Mouse (Mus musculus) liver, postnatal 0 days (tissue): ENCODE results near the gene Aqp2. TPM values are rescaled to one million over a fixed set of nuclear protein-coding genes. Genes with fewer than 3 reads are reported as not detected.

Experiments
- ATAC-seq: fragments of 200-750 bp; cut with Nextera tagmentation; 2 replicates; pipeline ENCODE4 v1.8.0; 2017; ENCODE audit warnings: mild to moderate bottlenecking, moderate library complexity
- DNase-seq: peaks from one replicate; pipeline ENCODE4 v3.0.0-alpha.2; 2016
- H3K27ac ChIP-seq: fragments of 300-500 bp; sonication (generic); 2 replicates; pipeline ENCODE4 v1.5.1; 2014; ENCODE audit warnings: antibody characterized with exemption, moderate library complexity, mild to moderate bottlenecking, low read depth
- H3K27me3 ChIP-seq: fragments of 300-500 bp; sonication (generic); 2 replicates; pipeline ENCODE4 v1.6.1; 2014; ENCODE audit warnings: low read length, control low read depth, mixed read lengths; ENCODE audit not compliant: insufficient read depth
- H3K36me3 ChIP-seq: fragments of 300-500 bp; sonication (generic); replicated peaks from 2 replicates; pipeline ENCODE4 v1.6.1; 2014; ENCODE audit warnings: mild to moderate bottlenecking, control low read depth, low read length, moderate library complexity, mixed read lengths; ENCODE audit not compliant: insufficient read depth
- H3K4me1 ChIP-seq: fragments of 300-500 bp; sonication (generic); 2 replicates; pipeline ENCODE4 v1.6.1; 2014; ENCODE audit warnings: antibody characterized with exemption, mild to moderate bottlenecking, control low read depth; ENCODE audit not compliant: insufficient read depth
- H3K4me2 ChIP-seq: fragments of 300-500 bp; sonication (generic); 2 replicates; pipeline ENCODE4 v1.6.1; 2014; ENCODE audit warnings: low read depth, mild to moderate bottlenecking, low read length, moderate library complexity, mixed read lengths
- H3K4me3 ChIP-seq: fragments of 300-500 bp; sonication (generic); 2 replicates; pipeline ENCODE4 v1.5.1; 2014; ENCODE audit warnings: low read depth, low read length
- H3K9ac ChIP-seq: fragments of 300-500 bp; sonication (generic); replicated peaks from 2 replicates; pipeline ENCODE4 v1.6.1; 2014; ENCODE audit warnings: mild to moderate bottlenecking, moderate library complexity
- H3K9me3 ChIP-seq: fragments of 300-500 bp; sonication (generic); 2 replicates; pipeline ENCODE4 v1.6.1; 2016; ENCODE audit warnings: mild to moderate bottlenecking, control low read depth, low read length, mixed read lengths
- CTCF ChIP-seq: sonication (generic); IDR thresholded peaks from 2 replicates; pipeline ENCODE4 v1.5.1; 2016; ENCODE audit warnings: antibody characterized with exemption, low read depth
- EP300 ChIP-seq: IDR thresholded peaks from 2 replicates; pipeline ENCODE4 v1.6.1; 2016; ENCODE audit warnings: antibody characterized with exemption, low read depth, mild to moderate bottlenecking
- WGBS: fragments of 180-500 bp; shearing (Covaris S2); extraction: QIAGEN DNeasy Blood & Tissue Kit; methylation state at CpG from one replicate; pipeline ENCODE4 v1.1.7; 2014; ENCODE audit not compliant: insufficient replicate concordance; 5-methylcytosine and 5-hydroxymethylcytosine counted together
- polyA plus RNA-seq: library from polyadenylated mRNA; unstranded; fragments of >200 nt; fragmentation: Nextera tagmentation; extraction: Ambion mirVana; gene quantifications from 2 replicates; pipeline ENCODE4 v1.2.1, GENCODE M21; 2015

The Aqp2 gene
- polyA plus RNA-seq, 1 experiment from 2014 or later, result not detected

GRCm38 (mm10) chr15:99568682-99569081, 10.2 kb upstream of the Aqp2 start:
- no peaks in the 10 kb centered on the region for H3K9me3 ChIP-seq
- H3K36me3 ChIP-seq, result no peaks in the 10 kb centered on the region
- no peak overlapping the region for H3K27ac ChIP-seq
- DNase-seq (no peak), ATAC-seq (no peak)
- H3K4me3 ChIP-seq, result no peak overlapping the region
- no peaks in the 10 kb centered on the region for H3K4me1 ChIP-seq
- no peak overlapping the region for H3K9ac ChIP-seq
- 57% methylated on average over 6 of the region's 6 CpGs for WGBS
- no peak overlapping the region for H3K4me2 ChIP-seq
- TF ChIP-seq CTCF (no peak), EP300 (no peak)
- H3K27me3 ChIP-seq, result no peaks in the 10 kb centered on the region

DNA sequence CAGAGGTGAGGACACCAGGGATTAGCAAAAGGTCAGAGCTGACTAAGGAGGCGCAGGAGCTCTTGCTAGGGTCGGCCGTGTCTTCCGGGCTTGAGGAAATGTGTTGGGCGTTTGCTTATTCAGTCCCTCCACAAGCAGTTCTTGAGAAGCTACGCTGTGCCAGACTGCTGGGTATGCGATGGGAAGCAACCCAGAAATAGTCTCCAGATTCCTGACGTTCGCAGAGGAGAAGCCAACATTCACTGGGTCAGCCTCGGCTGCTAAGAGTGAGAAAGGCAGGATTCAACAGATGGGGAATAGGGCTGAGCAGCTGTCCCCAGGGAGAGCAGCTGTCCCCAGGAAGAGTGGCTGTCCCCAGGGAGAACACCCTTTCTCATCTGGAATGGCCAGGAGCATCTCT, 9.7 kb upstream of the Aqp2 start:
- Histone ChIP-seq H3K4me3 (no peak overlapping the region), H3K27me3 (0 out of 2 replicates have a peak, but pooled peaks cover 1% of the 10 kb centered on the region), H3K36me3 (no peaks in the 10 kb centered on the region), H3K9ac (no peak overlapping the region), H3K27ac (no peak overlapping the region), H3K4me1 (no peaks in the 10 kb centered on the region), H3K9me3 (no peaks in the 10 kb centered on the region), H3K4me2 (no peak overlapping the region)
- DNase-seq, result no peak
- ATAC-seq, result no peak
- TF ChIP-seq EP300, result no peak
- no peak for TF ChIP-seq CTCF
- 69% methylated on average over 10 of the region's 10 CpGs for WGBS

DNA sequence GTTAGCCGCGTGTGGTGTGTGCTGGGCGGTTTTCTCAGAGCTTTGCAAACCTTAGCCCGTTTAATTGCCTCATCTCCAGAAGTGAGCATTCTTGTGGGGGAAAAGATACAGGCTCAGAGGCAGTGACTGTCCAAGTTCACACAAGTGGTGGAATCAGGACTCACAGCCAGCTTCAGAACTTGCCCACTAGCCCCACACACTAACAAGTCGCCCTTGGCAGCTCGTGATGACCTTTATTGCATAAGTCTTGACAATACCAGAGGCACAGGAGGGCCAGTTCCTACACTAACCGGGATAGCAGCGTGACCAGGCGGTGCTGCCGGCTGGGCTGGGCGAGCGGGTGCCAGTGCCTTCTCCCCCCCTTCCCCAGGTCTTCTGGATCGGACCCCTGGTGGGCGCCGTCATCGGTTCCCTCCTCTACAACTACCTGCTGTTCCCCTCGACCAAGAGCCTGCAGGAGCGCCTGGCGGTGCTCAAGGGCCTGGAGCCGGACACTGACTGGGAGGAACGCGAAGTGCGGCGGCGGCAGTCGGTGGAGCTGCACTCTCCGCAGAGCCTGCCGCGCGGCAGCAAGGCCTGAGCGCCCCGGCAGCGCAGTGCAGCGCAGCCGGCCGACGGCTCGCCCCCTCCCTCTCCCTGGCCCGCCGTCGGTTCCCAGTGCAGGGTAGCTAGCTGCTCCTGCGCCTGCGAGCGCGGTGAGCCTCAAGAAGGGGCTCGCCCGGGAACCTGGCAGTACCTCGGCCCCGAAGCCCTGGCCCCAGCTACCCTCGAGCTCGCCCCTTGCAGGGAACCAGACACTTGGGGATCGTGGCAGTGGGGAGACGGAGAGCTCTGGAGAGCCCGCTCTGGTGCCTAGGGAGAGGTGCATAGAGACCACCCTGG, 4.8 kb downstream of the Aqp2 start:
- ATAC-seq (peak; percentile 12; the same call in 1 of the 2 replicates), DNase-seq (no peak)
- Histone ChIP-seq H3K27me3 (peaks cover 78% of the 10 kb centered on the region), H3K4me1 (peaks cover 16% of the 10 kb centered on the region), H3K4me3 (peak overlapping the region; percentile 31), H3K27ac (no peak overlapping the region), H3K9ac (no peak overlapping the region), H3K4me2 (peak overlapping the region; percentile 56), H3K9me3 (no peaks in the 10 kb centered on the region), H3K36me3 (no peaks in the 10 kb centered on the region)
- no peak for TF ChIP-seq CTCF
- no peak for TF ChIP-seq EP300
- WGBS, result 4% methylated on average over 50 of the region's 54 CpGs

DNA sequence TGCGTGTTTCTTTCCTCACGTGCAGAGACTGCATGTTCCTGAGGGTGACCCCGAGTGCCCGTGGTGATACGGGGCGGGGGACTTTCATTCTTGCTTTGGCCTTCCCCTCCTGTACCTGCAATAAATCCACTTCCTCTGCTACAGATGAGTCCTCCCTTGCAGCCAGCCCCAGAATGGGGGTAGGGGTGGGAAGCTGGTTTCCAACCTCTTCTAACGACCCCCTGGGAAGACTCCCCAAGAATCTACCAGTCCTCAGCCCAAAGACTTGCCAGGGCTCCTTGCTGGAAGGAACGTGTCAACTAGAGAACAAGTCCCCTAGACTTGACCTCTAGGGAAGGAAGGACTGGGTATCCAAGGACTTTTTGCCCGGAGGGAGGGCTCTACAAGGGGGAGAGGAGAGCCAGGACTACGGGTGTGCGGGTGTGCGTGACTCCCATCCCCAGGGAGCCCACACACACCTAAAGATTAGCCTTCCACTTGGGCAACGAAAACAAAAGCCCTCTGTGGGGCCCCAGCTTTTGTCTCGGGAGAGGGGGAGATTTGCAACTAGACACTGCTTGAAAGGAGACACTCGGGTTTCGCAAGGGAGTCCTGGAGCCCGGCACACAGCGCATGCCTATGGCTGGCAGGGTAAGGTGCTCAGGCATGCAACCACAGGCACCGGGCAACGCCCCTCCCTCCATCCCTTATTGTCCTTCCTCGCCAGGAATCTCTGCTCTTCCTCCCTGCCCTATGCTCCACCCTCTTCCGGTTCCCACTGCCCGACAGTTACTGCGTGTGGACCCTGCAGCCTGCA, 5.8 kb downstream of the Aqp2 start:
- Histone ChIP-seq H3K4me2 (peak overlapping the region; percentile 56), H3K9me3 (no peaks in the 10 kb centered on the region), H3K4me3 (peak overlapping the region; percentile 31), H3K36me3 (no peaks in the 10 kb centered on the region), H3K9ac (no peak overlapping the region), H3K4me1 (peaks cover 16% of the 10 kb centered on the region), H3K27me3 (peaks cover 84% of the 10 kb centered on the region), H3K27ac (no peak overlapping the region)
- TF ChIP-seq EP300 (no peak), CTCF (no peak)
- 2% methylated on average over 24 of the region's 24 CpGs for WGBS
- ATAC-seq (no peak), DNase-seq (no peak)

DNA sequence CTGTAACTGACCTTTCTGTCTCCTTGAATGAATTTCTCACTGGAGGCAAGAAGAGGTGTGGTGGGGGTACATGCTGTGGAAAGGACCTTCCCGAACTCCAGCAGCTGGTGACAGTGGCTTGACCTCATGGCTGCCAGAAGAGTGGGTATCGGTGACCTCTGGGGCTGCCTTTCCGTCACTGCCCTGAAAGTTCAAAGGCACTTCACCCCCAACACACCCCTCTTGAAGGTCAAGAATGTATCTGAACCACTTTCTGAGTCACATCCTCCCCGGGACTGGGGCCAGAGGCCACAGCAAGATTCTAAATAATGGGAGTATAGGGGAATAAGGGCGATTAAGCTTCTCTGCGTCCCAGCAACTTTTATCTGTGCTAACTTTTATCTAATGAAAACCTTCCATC, 6.9 kb downstream of the Aqp2 start:
- no peak overlapping the region for H3K9ac ChIP-seq
- DNase-seq, result no peak
- 54% methylated on average over 6 of the region's 6 CpGs for WGBS
- no peak overlapping the region for H3K27ac ChIP-seq
- H3K27me3 ChIP-seq, result peaks cover 89% of the 10 kb centered on the region
- H3K4me3 ChIP-seq, result no peak overlapping the region
- peaks cover 19% of the 10 kb centered on the region for H3K4me1 ChIP-seq
- no peaks in the 10 kb centered on the region for H3K36me3 ChIP-seq
- no peaks in the 10 kb centered on the region for H3K9me3 ChIP-seq
- no peak for TF ChIP-seq CTCF
- TF ChIP-seq EP300, result no peak
- no peak for ATAC-seq
- no peak overlapping the region for H3K4me2 ChIP-seq

DNA sequence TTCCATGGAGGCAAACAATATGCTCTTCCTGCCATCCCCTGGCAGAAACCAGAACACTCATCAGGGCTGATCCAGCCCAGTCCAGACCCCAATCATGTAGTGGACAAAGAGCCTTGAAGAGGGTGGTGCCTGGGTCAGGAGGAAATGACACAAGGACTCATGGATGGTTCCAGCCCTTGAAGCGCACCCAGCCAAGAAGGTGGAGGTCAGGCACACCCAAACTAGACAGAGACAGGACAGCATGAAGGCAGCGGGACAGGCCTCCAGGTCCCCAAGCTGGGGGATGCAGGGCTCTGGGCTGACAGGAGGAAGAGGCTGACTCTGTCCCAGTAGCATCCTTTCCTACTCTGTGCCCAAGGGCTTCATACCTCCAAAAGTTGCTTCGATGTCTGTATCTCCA, 7.7 kb downstream of the Aqp2 start:
- H3K4me1 ChIP-seq, result peaks cover 20% of the 10 kb centered on the region
- ATAC-seq (no peak), DNase-seq (no peak)
- H3K36me3 ChIP-seq, result no peaks in the 10 kb centered on the region
- H3K4me2 ChIP-seq, result no peak overlapping the region
- TF ChIP-seq CTCF (no peak), EP300 (no peak)
- no peak overlapping the region for H3K27ac ChIP-seq
- WGBS, result 78% methylated on average over 3 of the region's 3 CpGs
- H3K9ac ChIP-seq, result no peak overlapping the region
- no peaks in the 10 kb centered on the region for H3K9me3 ChIP-seq
- H3K4me3 ChIP-seq, result no peak overlapping the region
- peaks cover 88% of the 10 kb centered on the region for H3K27me3 ChIP-seq
